Mouse (Mus musculus) stomach, embryonic 15.5 days (tissue): Measurements from ENCODE around the gene Pparg. TPM values are rescaled to one million over a fixed set of nuclear protein-coding genes. Genes with fewer than 3 reads are reported as not detected.

Source experiments
- ATAC-seq: fragments of 200-750 bp; cut with Nextera tagmentation; 2 replicates; pipeline ENCODE4 v1.8.0; 2017; ENCODE audit warnings: low read depth, moderate number of reproducible peaks, moderate TSS enrichment; ENCODE audit not compliant: insufficient read depth, low FRiP score
- H3K27ac ChIP-seq: fragments of 300-500 bp; sonication (generic); 2 replicates; pipeline ENCODE4 v1.5.1; 2015; ENCODE audit warnings: mild to moderate bottlenecking, inconsistent platforms
- H3K27me3 ChIP-seq: fragments of 300-500 bp; sonication (generic); replicated peaks from 2 replicates; pipeline ENCODE4 v1.6.1; 2015; ENCODE audit warnings: inconsistent platforms
- H3K36me3 ChIP-seq: fragments of 300-500 bp; sonication (generic); 2 replicates; pipeline ENCODE4 v1.6.1; 2015; ENCODE audit warnings: inconsistent platforms
- H3K4me1 ChIP-seq: fragments of 300-500 bp; sonication (generic); 2 replicates; pipeline ENCODE4 v1.6.1; 2015; ENCODE audit warnings: inconsistent platforms
- H3K4me2 ChIP-seq: fragments of 300-500 bp; sonication (generic); 2 replicates; pipeline ENCODE4 v1.6.1; 2015; ENCODE audit warnings: mild to moderate bottlenecking, inconsistent platforms
- H3K4me3 ChIP-seq: fragments of 300-500 bp; sonication (generic); replicated peaks from 2 replicates; pipeline ENCODE4 v1.5.1; 2015; ENCODE audit warnings: inconsistent platforms
- H3K9ac ChIP-seq: fragments of 300-500 bp; sonication (generic); 2 replicates; pipeline ENCODE4 v1.6.1; 2015; ENCODE audit warnings: inconsistent platforms
- H3K9me3 ChIP-seq: fragments of 300-500 bp; sonication (generic); 2 replicates; pipeline ENCODE4 v1.6.1; 2016; ENCODE audit warnings: inconsistent platforms
- WGBS: fragments of 180-500 bp; shearing (Covaris S2); methylation state at CpG from one replicate; pipeline ENCODE4 v1.1.7; 2015; 5-methylcytosine and 5-hydroxymethylcytosine counted together
- polyA plus RNA-seq: library from polyadenylated mRNA; unstranded; fragments of >200 nt; fragmentation: Nextera tagmentation; extraction: Ambion mirVana; gene quantifications from 2 replicates; pipeline ENCODE4 v1.2.1, GENCODE M21; 2015

The Pparg gene
- polyA plus RNA-seq, 1 experiment from 2014 or later = 17.1 TPM

DNA sequence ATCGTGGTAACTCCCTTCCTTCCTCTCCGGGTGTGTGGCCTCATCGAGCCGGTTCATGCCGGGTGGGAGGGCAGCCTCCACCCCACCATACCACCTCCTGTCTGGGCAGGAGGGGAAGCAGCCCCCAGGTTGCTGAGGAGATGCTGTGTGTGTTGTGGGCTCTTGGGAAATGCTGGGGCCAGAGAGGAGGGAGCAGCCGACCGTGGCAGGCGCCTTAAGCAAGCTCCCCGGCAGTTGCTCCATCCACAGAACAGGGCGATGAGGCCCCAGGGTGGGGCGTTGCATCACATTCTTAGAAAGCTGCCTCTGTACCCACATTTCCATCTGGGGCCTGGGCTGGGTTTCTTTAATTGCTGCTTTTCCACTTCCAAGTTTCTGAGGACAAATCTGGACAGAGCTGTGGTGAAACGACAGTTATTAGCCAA lies 158.5 kb downstream of the Pparg start:
- Histone ChIP-seq H3K27ac (no peak overlapping the region), H3K9me3 (no peaks in the 10 kb centered on the region), H3K9ac (no peak overlapping the region), H3K4me2 (no peak overlapping the region), H3K27me3 (no peaks in the 10 kb centered on the region), H3K36me3 (no peaks in the 10 kb centered on the region), H3K4me3 (no peak overlapping the region), H3K4me1 (peaks cover 6% of the 10 kb centered on the region)
- 61% methylated on average over 12 of the region's 12 CpGs for WGBS
- ATAC-seq = peak; percentile 28; the same call in 1 of the 2 replicates

DNA sequence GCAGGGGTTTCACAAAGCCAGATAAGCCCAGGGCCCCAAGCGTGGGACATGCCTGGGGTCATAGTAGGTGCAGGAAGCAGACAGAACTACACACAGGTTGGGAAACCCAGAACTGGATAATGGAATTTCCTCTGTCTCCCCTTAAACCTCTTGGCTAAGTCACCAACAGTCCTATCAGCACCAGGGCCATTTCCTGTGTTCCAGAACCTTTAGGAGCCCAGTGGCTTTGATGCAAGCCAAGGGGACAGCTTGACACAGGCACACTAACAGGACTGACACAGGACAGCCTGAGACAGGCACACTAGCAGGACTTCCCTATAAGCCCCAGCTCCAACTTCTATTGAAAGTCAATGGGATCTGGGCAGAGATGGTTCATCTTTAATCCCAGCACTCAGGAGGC lies 161.2 kb downstream of the Pparg start:
- Histone ChIP-seq H3K27ac (no peak overlapping the region), H3K9me3 (no peaks in the 10 kb centered on the region), H3K27me3 (no peaks in the 10 kb centered on the region), H3K4me3 (no peak overlapping the region), H3K36me3 (no peaks in the 10 kb centered on the region), H3K4me2 (no peak overlapping the region), H3K9ac (no peak overlapping the region), H3K4me1 (peaks cover 10% of the 10 kb centered on the region)
- 63% methylated on average over 1 of the region's 1 CpGs for WGBS
- ATAC-seq = no peak

DNA sequence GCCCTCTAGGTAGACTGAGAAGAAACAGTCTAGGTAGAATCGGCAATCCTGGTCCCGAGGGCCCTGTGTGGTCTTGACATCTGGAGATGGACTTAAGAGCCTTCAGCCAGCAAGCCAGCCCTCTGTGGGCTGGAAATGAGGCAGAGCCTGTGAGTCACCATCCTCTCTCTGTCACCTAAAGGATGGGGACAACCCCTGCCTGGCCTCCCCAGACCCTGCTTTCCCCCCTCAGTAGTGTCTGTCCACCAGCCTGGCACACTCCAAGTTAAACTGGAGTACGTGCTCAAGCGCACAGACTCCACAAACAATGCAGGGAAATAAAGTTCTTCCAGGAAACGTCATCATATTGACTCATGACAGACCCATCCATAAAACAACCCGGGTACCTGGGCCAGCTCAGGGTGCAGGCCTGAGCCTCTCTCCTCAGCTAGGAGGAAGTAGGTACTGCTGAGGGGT lies 162.0 kb downstream of the Pparg start:
- H3K4me3 ChIP-seq = no peak overlapping the region
- ATAC-seq = no peak

DNA sequence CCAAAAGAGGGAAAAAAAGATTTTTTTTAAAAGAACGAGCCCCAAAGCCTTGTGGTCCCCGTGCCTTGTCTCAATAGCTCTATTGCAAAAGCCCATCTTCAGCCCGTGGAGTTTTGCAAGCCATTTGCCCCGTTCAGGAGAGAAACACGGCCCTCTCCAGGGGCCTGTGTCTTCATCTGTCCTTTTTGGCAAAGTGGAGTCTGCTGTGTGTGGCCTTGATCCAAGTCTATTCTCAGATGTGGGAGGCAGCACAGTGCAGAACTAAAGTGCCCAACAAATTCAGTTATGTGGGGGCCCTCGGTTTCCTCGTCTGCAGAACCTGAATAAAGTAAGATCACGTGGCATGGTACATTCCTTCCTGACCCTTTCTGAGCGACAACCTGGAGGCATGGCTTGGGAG lies 162.4 kb downstream of the Pparg start:
- Histone ChIP-seq H3K36me3 (no peaks in the 10 kb centered on the region), H3K27ac (peak overlapping the region; percentile 35; the same call in 1 of the 2 replicates), H3K9ac (no peak overlapping the region), H3K4me1 (peaks cover 10% of the 10 kb centered on the region), H3K9me3 (no peaks in the 10 kb centered on the region), H3K27me3 (no peaks in the 10 kb centered on the region), H3K4me2 (no peak overlapping the region), H3K4me3 (no peak overlapping the region)
- ATAC-seq = no peak
- WGBS = 67% methylated on average over 9 of the region's 9 CpGs

More for the DNA sequence above, 162.0 kb downstream of the Pparg start:
- Histone ChIP-seq H3K4me2 (no peak overlapping the region), H3K27ac (peak overlapping the region; percentile 40; the same call in 1 of the 2 replicates), H3K4me1 (peaks cover 10% of the 10 kb centered on the region), H3K36me3 (no peaks in the 10 kb centered on the region), H3K27me3 (no peaks in the 10 kb centered on the region), H3K9ac (no peak overlapping the region), H3K9me3 (no peaks in the 10 kb centered on the region)
- 63% methylated on average over 6 of the region's 6 CpGs for WGBS

DNA sequence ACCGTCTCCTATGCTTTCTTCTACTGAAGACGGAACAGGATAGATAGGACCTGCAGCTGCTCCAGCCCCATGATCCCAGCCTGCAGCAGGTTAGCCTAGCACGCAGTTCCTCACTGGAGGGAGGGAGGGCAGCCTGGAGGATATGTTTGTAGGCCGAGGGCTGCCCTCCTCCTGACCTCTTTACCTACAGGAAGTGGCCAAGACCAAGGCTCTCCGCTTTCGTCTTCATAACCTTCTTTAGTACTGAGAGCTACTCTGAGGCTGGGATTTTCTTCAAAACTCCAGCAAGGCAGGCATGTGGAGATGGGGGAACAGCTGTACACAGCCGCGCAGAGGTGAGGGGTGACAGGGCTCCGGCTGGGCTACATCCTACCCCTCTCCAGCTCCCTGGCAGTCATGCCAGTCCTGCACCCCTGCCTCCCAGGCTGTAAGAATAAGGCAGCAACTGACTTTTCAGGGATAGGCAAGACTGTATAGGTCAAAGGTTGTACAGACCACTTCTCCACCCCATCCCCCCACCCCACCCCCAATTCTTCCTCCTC lies 163.8 kb downstream of the Pparg start:
- WGBS = 55% methylated on average over 9 of the region's 9 CpGs
- H3K27ac ChIP-seq = 0 out of 2 replicates have a peak overlapping the region, but pooled peaks have one; percentile 11
- H3K4me3 ChIP-seq = no peak overlapping the region
- H3K4me1 ChIP-seq = peaks cover 10% of the 10 kb centered on the region
- ATAC-seq = no peak
- no peaks in the 10 kb centered on the region for H3K9me3 ChIP-seq
- no peak overlapping the region for H3K4me2 ChIP-seq
- no peaks in the 10 kb centered on the region for H3K36me3 ChIP-seq
- H3K9ac ChIP-seq = no peak overlapping the region
- H3K27me3 ChIP-seq = no peaks in the 10 kb centered on the region

DNA sequence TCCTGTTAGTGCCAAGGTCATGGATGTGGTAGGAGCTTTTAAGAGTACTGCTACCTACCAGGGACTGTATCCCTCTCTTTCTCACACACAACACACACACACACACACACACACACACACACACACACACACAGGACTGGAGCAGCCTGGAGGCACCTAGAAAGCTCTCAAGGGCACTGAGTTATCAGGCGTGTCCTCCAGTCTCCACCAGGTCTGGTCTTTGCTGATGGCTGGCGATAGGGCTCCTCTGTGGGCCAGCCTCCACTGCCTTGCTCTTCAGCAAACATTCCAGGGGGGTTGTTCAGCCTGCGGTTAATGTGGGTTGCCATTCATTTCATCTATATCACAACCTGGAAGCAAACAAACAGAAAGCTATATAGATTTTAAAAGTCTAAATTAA lies 166.7 kb downstream of the Pparg start:
- H3K9ac ChIP-seq = no peak overlapping the region
- H3K4me2 ChIP-seq = no peak overlapping the region
- H3K36me3 ChIP-seq = no peaks in the 10 kb centered on the region
- WGBS = 69% methylated on average over 3 of the region's 3 CpGs
- peaks cover 10% of the 10 kb centered on the region for H3K4me1 ChIP-seq
- no peak overlapping the region; the same call in 1 of the 2 replicates for H3K27ac ChIP-seq
- ATAC-seq = peak; percentile 74
- H3K27me3 ChIP-seq = no peaks in the 10 kb centered on the region
- no peak overlapping the region for H3K4me3 ChIP-seq
- no peaks in the 10 kb centered on the region for H3K9me3 ChIP-seq

DNA sequence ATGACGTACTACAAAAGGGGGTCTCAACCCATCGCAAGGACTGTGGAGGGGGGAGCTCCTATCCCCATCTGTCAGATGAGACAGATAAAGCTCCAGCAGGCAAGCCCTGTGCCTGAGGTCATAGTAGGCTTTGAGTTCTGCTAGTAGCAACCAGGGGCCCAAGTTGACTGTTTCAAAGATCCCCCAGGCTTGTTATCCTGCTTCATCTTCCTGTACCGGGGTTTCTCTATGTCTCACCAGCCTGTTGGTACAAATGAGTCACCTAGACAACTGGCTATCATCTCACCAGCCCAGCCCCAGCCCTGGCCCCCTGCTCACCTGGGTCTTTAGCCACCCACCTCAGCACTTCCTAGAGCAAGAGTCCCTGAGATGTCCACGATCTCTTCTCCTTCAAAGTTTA lies 167.6 kb downstream of the Pparg start:
- H3K9ac ChIP-seq = no peak overlapping the region
- 90% methylated on average over 4 of the region's 4 CpGs for WGBS
- H3K27me3 ChIP-seq = no peaks in the 10 kb centered on the region
- peaks cover 8% of the 10 kb centered on the region for H3K4me1 ChIP-seq
- no peak overlapping the region for H3K4me2 ChIP-seq
- no peak overlapping the region for H3K4me3 ChIP-seq
- no peaks in the 10 kb centered on the region for H3K36me3 ChIP-seq
- no peak for ATAC-seq
- H3K9me3 ChIP-seq = no peaks in the 10 kb centered on the region
- H3K27ac ChIP-seq = no peak overlapping the region

DNA sequence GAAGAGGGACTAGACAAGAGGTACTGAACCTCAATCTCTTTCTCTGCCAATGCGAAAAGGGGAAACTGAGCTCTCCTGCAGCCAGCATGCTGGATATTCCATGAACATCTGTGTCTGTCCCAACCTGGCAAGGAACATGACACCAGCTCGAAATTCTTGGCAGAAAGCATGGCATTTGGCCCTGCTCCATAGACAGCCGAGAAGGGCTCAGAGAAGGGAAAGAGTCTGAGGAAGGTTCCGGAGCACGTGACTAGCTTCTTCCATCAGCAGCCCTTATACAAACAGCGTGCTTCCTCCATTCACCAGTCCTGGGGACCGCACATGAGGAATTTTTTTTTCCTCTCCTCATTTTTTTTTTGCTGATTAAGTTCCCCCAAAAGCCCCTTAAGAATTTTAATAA lies 173.9 kb downstream of the Pparg start:
- Histone ChIP-seq H3K9ac (no peak overlapping the region), H3K36me3 (no peaks in the 10 kb centered on the region), H3K4me3 (no peak overlapping the region), H3K9me3 (no peaks in the 10 kb centered on the region), H3K27ac (no peak overlapping the region), H3K4me1 (0 out of 2 replicates have a peak, but pooled peaks cover 4% of the 10 kb centered on the region), H3K27me3 (no peaks in the 10 kb centered on the region), H3K4me2 (no peak overlapping the region)
- 51% methylated on average over 7 of the region's 7 CpGs for WGBS
- ATAC-seq = no peak

DNA sequence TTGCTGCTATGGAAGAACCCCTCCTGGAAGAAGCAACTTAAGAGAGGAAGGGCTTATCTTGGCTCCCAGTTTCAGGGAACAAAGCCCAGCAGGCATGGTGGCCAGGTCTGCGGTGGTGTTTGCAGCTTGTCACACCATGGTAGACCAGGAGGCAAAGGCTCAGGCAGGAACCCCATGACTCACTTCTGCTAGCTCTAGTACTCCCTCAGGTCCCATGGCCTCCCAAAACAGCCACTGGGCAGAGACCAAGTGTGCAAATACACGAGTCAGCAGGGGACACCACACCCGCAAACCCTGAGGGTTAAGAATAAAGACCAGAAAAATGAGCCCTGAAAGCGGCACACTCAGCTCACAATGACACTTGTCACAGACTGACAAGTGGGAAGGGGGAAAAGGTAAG lies 175.4 kb downstream of the Pparg start:
- Histone ChIP-seq H3K27ac (no peak overlapping the region), H3K4me2 (no peak overlapping the region), H3K4me1 (0 out of 2 replicates have a peak, but pooled peaks cover 4% of the 10 kb centered on the region), H3K4me3 (no peak overlapping the region), H3K27me3 (no peaks in the 10 kb centered on the region), H3K9me3 (no peaks in the 10 kb centered on the region), H3K9ac (no peak overlapping the region), H3K36me3 (no peaks in the 10 kb centered on the region)
- no peak for ATAC-seq
- 80% methylated on average over 4 of the region's 4 CpGs for WGBS

DNA sequence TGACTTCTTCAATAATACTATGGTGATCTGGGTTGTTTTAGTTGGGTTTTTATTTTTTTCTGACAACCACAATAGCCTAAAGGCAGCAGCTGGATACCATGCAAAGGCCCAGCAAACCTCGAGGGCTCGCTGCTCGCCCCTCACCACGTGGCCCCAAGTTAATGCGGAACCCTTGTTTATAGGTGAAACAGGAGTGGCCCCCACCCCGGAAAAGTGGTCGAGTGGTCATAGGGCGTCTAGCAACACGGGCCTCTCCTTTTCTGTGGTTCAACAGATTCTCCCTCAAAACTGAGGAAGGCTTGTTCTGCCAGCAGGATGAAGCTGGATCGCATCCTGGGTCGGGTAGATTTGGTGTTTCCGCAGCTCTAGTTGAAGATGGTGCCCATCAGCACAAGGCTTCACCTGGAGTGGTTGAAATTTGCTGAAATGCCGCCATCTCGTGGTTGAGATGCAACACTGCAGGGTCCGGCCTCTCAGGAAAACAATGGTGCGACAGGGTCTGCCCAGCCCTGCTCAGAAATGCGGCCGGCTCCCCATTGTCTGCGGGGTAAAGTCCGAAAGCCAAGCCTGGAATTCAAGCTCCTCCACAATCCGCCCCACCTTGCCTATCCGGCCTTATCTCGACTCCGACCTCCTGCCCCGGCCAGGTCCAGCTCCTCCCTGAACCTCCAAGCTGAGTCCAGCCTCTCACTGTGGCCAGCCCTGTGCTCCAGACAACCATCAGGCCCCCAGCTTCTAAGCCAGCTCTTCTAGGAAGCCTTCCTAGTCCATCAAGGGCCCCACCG lies 178.1 kb downstream of the Pparg start:
- Histone ChIP-seq H3K4me1 (0 out of 2 replicates have a peak, but pooled peaks cover 4% of the 10 kb centered on the region), H3K9ac (no peak overlapping the region), H3K4me3 (peak overlapping the region; percentile 32), H3K36me3 (no peaks in the 10 kb centered on the region), H3K9me3 (no peaks in the 10 kb centered on the region), H3K4me2 (peak overlapping the region; percentile 57), H3K27ac (no peak overlapping the region), H3K27me3 (no peaks in the 10 kb centered on the region)
- ATAC-seq = peak; percentile 73
- WGBS = 20% methylated on average over 26 of the region's 26 CpGs
